Mouse (Mus musculus): ENCODE measurements around the gene Cntnap1. TPM values are rescaled to one million over a fixed set of nuclear protein-coding genes. Genes with fewer than 3 reads are reported as not detected.

Cntnap1 gene
- polyA plus RNA-seq, 1 experiment from 2014 or later = 2.2 TPM

- WGBS = 15% methylated on average over 7 of the region's 7 CpGs
- Histone ChIP-seq H3K4me1 (ENCODE audit: insufficient read depth, low read length) (no peaks in the 10 kb centered on the region), H3K36me3 (ENCODE audit: insufficient read depth, low read length) (peaks cover 76% of the 10 kb centered on the region)
These were observed 30.7 kb downstream of the Cntnap1 start for GRCm38 (mm10) chr11:101200986-101201385.

GRCm38 (mm10) chr11:101211970-101212369, 41.6 kb downstream of the Cntnap1 start:
- Histone ChIP-seq H3K9me3 (ENCODE audit: low read length) (no peaks in the 10 kb centered on the region), H3K4me2 (replicated peaks; ENCODE audit: low read depth, low read length) (no peak overlapping the region), H3K4me3 (ENCODE audit: low read length) (no peak overlapping the region), H3K27me3 (ENCODE audit: insufficient read depth, low read length) (no peaks in the 10 kb centered on the region), H3K27ac (ENCODE audit: low read length) (no peak overlapping the region), H3K4me1 (ENCODE audit: insufficient read depth, low read length) (no peaks in the 10 kb centered on the region), H3K36me3 (ENCODE audit: insufficient read depth, low read length) (peaks cover 68% of the 10 kb centered on the region), H3K9ac (replicated peaks; ENCODE audit: low read length) (no peak overlapping the region)
- ATAC-seq (ENCODE audit: low FRiP score, low TSS enrichment) = peak; percentile 82
- WGBS = 25% methylated on average over 3 of the region's 3 CpGs

More at GRCm38 (mm10) chr11:101200986-101201385, 30.7 kb downstream of the Cntnap1 start:
- Histone ChIP-seq H3K9ac (replicated peaks; ENCODE audit: low read length) (no peak overlapping the region), H3K4me2 (replicated peaks; ENCODE audit: low read depth, low read length) (no peak overlapping the region), H3K27ac (ENCODE audit: low read length) (no peak overlapping the region), H3K4me3 (ENCODE audit: low read length) (no peak overlapping the region), H3K27me3 (ENCODE audit: insufficient read depth, low read length) (no peaks in the 10 kb centered on the region), H3K9me3 (ENCODE audit: low read length) (no peaks in the 10 kb centered on the region)
- ATAC-seq (ENCODE audit: low FRiP score, low TSS enrichment) = no peak

DNA sequence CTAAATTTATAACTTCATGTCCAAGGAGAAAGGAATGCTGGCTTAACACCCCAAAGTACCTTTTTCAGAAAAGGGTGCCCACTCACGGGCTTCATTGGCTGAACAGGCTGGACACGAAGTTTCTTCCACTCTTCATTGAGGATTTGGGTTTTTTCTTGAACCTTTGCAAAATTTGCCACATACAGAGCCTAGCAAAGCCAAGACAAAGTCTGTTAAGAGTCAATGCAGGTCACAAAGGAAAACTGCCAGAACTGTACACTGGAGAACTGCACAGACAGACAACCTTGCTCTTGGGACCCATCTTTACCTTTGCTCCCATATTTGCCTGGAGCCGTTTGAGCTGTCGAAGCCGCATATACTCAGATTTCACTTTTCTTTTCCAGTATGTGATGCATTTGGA, 46.6 kb downstream of the Cntnap1 start:
- no peak overlapping the region for H3K27ac ChIP-seq (ENCODE audit: low read length)
- no peaks in the 10 kb centered on the region for H3K9me3 ChIP-seq (ENCODE audit: low read length)
- H3K4me2 ChIP-seq (replicated peaks; ENCODE audit: low read depth, low read length) = no peak overlapping the region
- 94% methylated on average over 5 of the region's 5 CpGs for WGBS
- ATAC-seq (ENCODE audit: low FRiP score, low TSS enrichment) = no peak
- H3K27me3 ChIP-seq (ENCODE audit: insufficient read depth, low read length) = no peaks in the 10 kb centered on the region
- peaks cover 38% of the 10 kb centered on the region for H3K36me3 ChIP-seq (ENCODE audit: insufficient read depth, low read length)
- no peak overlapping the region for H3K4me3 ChIP-seq (ENCODE audit: low read length)
- peaks cover 26% of the 10 kb centered on the region for H3K4me1 ChIP-seq (ENCODE audit: insufficient read depth, low read length)
- H3K9ac ChIP-seq (replicated peaks; ENCODE audit: low read length) = no peak overlapping the region

- WGBS = 43% methylated on average over 10 of the region's 10 CpGs
- ATAC-seq (ENCODE audit: low FRiP score, low TSS enrichment) = no peak
- Histone ChIP-seq H3K27me3 (ENCODE audit: insufficient read depth, low read length) (no peaks in the 10 kb centered on the region), H3K4me1 (ENCODE audit: insufficient read depth, low read length) (peaks cover 26% of the 10 kb centered on the region), H3K9ac (replicated peaks; ENCODE audit: low read length) (no peak overlapping the region; the same call in 1 of the 2 replicates), H3K27ac (ENCODE audit: low read length) (peak overlapping the region; percentile 79), H3K36me3 (ENCODE audit: insufficient read depth, low read length) (peaks cover 28% of the 10 kb centered on the region), H3K9me3 (ENCODE audit: low read length) (no peaks in the 10 kb centered on the region), H3K4me3 (ENCODE audit: low read length) (no peak overlapping the region), H3K4me2 (replicated peaks; ENCODE audit: low read depth, low read length) (peak overlapping the region; percentile 26)
These were observed 48.2 kb downstream of the Cntnap1 start for GRCm38 (mm10) chr11:101218436-101219055.

DNA sequence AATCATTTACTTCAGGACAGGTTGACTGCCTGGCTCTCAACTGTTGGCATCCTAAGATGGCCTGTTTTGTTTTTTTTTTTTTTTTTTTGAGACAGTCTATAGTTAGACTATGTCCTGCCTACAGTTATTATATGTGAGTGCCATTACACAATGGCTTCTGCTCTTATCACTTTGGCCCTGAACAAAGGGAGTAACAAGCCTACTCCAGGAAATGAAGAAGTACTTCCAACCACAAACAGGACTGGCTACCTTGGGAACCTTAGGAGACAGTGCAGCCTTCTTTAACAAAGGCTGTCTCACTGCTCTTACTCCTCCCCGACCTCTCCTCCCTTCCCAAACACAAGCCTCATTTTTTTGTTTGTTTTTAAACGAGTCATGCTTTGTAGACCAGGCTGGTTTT, 50.5 kb downstream of the Cntnap1 start:
- H3K27ac ChIP-seq (ENCODE audit: low read length) = peak overlapping the region; percentile 93
- ATAC-seq (ENCODE audit: low FRiP score, low TSS enrichment) = no peak
- WGBS = 8% methylated on average over 2 of the region's 2 CpGs
- peaks cover 41% of the 10 kb centered on the region for H3K4me1 ChIP-seq (ENCODE audit: insufficient read depth, low read length)
- H3K9me3 ChIP-seq (ENCODE audit: low read length) = no peaks in the 10 kb centered on the region
- no peaks in the 10 kb centered on the region for H3K27me3 ChIP-seq (ENCODE audit: insufficient read depth, low read length)
- H3K36me3 ChIP-seq (ENCODE audit: insufficient read depth, low read length) = peaks cover 10% of the 10 kb centered on the region; the same call in 1 of the 2 replicates
- no peak overlapping the region for H3K4me3 ChIP-seq (ENCODE audit: low read length)
- no peak overlapping the region for H3K9ac ChIP-seq (replicated peaks; ENCODE audit: low read length)
- peak overlapping the region; percentile 5; the same call in 1 of the 2 replicates for H3K4me2 ChIP-seq (replicated peaks; ENCODE audit: low read depth, low read length)

DNA sequence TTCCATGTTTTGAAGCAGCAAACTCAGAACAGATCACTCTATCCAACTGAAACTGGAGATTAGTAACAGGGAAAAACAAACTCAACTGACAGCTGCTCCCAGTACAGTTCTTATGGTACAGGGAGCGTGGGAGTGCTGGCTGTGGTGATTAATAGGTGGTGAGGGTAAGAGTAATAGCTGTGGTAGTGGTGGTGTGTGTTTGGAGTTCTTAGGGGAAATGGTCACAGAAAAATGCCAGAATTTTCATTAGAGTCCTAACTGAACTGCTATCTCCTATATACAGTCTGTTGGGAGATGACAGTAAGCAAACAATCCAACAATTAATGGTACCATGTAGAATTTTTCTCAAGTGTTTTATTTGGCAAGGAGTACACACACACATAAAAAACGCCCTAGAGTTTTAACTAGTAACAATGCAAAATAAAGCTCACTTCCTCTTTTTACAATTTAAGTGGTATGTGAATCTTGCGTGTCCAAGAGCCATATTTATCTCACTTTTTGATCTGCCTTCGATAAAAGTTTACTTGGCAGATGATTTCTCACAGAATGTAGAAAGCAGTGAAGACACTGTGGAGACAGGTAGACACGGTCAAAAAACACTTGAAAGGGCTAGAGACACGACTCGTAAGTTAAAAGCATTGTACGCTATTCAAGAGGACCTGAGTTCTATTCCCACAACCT, 51.1 kb downstream of the Cntnap1 start:
- 45% methylated on average over 8 of the region's 8 CpGs for WGBS
- H3K4me1 ChIP-seq (ENCODE audit: insufficient read depth, low read length) = peaks cover 41% of the 10 kb centered on the region
- peak; percentile 75 for ATAC-seq (ENCODE audit: low FRiP score, low TSS enrichment)

DNA sequence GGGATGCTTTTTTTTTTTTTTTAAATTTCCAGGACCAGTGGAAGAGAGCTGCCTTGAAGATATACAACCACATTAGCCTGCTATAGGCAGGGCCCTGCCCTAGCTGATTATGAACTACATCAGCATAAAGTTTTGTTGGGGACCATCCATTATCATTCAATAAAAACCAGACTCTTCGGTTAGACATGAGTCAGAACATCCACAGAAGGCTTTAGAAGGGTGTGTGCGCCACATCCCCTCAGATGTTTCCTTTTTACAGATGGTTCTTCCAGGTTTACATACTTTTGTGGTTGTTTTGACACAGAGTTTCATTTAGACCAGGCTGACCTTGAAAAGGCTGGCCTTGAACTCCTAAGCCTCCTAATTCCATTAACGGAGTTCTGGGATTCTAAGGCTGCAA, 54.0 kb downstream of the Cntnap1 start:
- no peaks in the 10 kb centered on the region for H3K36me3 ChIP-seq (ENCODE audit: insufficient read depth, low read length)
- H3K4me2 ChIP-seq (replicated peaks; ENCODE audit: low read depth, low read length) = no peak overlapping the region
- H3K27ac ChIP-seq (ENCODE audit: low read length) = peak overlapping the region; percentile 7; the same call in 1 of the 2 replicates
- no peak overlapping the region for H3K4me3 ChIP-seq (ENCODE audit: low read length)
- WGBS = 81% methylated on average over 3 of the region's 3 CpGs
- H3K4me1 ChIP-seq (ENCODE audit: insufficient read depth, low read length) = peaks cover 37% of the 10 kb centered on the region
- no peak overlapping the region for H3K9ac ChIP-seq (replicated peaks; ENCODE audit: low read length)
- H3K27me3 ChIP-seq (ENCODE audit: insufficient read depth, low read length) = no peaks in the 10 kb centered on the region
- H3K9me3 ChIP-seq (ENCODE audit: low read length) = no peaks in the 10 kb centered on the region
- no peak for ATAC-seq (ENCODE audit: low FRiP score, low TSS enrichment)

More for the DNA sequence above, 51.1 kb downstream of the Cntnap1 start:
- H3K4me3 ChIP-seq (ENCODE audit: low read length) = no peak overlapping the region
- H3K27me3 ChIP-seq (ENCODE audit: insufficient read depth, low read length) = no peaks in the 10 kb centered on the region
- H3K36me3 ChIP-seq (ENCODE audit: insufficient read depth, low read length) = peaks cover 5% of the 10 kb centered on the region; the same call in 1 of the 2 replicates
- H3K9ac ChIP-seq (replicated peaks; ENCODE audit: low read length) = no peak overlapping the region
- peak overlapping the region; percentile 5; the same call in 1 of the 2 replicates for H3K4me2 ChIP-seq (replicated peaks; ENCODE audit: low read depth, low read length)
- no peaks in the 10 kb centered on the region for H3K9me3 ChIP-seq (ENCODE audit: low read length)
- H3K27ac ChIP-seq (ENCODE audit: low read length) = peak overlapping the region; percentile 93

DNA sequence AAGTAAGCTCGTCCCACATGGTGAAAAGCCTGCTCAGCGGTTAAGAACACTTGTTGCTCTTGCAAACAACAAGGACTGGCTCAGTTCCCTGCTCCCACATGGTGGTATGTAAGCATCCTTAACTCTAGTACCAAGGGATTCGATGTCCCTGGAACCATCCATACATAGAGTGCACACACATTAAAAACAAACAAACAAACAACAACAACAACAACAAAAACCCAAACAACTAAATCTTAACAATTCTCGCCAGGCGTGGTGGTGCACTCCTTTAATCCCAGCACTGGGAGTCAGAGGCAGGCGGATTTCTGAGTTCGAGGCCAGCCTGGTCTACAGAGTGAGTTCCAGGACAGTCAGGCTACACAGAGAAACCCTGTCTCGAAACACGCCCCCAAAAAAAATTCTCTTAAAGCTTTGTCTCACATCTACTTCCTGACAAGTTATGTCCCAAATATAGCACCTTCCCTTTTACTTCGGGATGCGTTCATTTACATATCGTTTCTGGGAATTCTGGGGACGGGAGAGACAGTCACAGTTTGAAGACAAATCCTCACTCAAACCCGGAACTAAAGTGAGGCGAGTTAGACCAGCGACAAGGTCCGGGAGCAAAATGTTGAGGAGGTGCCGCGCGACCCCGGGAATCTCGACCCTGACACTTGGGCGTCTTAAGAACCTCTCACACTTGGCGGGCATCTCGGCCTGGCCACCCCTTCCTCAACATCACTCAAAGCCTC, 55.2 kb downstream of the Cntnap1 start:
- peak overlapping the region; percentile 82 for H3K27ac ChIP-seq (ENCODE audit: low read length)
- H3K9ac ChIP-seq (replicated peaks; ENCODE audit: low read length) = peak overlapping the region; percentile 81
- peaks cover 43% of the 10 kb centered on the region for H3K4me1 ChIP-seq (ENCODE audit: insufficient read depth, low read length)
- peak overlapping the region; percentile 74 for H3K4me3 ChIP-seq (ENCODE audit: low read length)
- peak overlapping the region; percentile 75 for H3K4me2 ChIP-seq (replicated peaks; ENCODE audit: low read depth, low read length)
- H3K9me3 ChIP-seq (ENCODE audit: low read length) = no peaks in the 10 kb centered on the region
- no peak for ATAC-seq (ENCODE audit: low FRiP score, low TSS enrichment)
- H3K27me3 ChIP-seq (ENCODE audit: insufficient read depth, low read length) = no peaks in the 10 kb centered on the region
- 15% methylated on average over 25 of the region's 25 CpGs for WGBS
- no peaks in the 10 kb centered on the region for H3K36me3 ChIP-seq (ENCODE audit: insufficient read depth, low read length)

DNA sequence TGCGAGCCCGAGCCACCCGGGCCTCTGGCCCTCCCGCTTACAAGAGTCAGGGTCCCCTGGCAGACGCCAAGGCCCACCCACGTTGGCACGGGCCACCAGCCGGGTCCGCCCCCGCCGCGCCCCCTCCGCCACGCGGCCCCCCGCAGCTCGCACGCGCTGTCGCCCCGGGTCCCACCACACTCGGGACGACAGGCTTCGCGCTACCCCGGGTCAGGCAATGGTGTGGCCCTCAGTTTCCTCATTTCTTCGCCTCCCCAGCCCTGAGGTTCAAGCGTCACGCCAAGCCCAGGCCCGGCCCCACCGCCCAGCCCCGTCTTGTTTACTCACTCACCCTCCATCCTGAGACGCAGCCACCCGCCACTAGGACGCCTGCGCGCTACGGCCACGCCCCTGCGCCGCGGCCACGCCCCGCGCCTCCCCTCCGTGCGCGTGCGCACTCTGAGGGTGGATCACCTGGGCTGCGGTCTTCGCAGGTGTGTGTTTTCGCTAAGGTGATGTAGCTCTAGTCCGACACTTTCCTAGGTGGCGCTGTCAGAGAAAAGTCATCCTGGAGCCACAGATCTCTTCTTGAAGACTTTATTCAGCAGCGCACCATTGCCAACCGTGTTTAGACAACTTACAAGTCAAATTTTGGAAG, 55.9 kb downstream of the Cntnap1 start, which contains the start of gene Ezh1:
Gene Ezh1, minus strand, starts transcription at position 399 of the 637 bp plus-strand sequence.
- 1% methylated on average over 47 of the region's 56 CpGs for WGBS
- H3K4me1 ChIP-seq (ENCODE audit: insufficient read depth, low read length) = peaks cover 43% of the 10 kb centered on the region
- H3K9me3 ChIP-seq (ENCODE audit: low read length) = no peaks in the 10 kb centered on the region
- no peaks in the 10 kb centered on the region for H3K27me3 ChIP-seq (ENCODE audit: insufficient read depth, low read length)
- H3K27ac ChIP-seq (ENCODE audit: low read length) = peak within 1 kb of the TSS; percentile 82
- peak within 1 kb of the TSS; percentile 81 for H3K9ac ChIP-seq (replicated peaks; ENCODE audit: low read length)
- no peaks in the 10 kb centered on the region for H3K36me3 ChIP-seq (ENCODE audit: insufficient read depth, low read length)
- peak within 1 kb of the TSS; percentile 74 for H3K4me3 ChIP-seq (ENCODE audit: low read length)
- H3K4me2 ChIP-seq (replicated peaks; ENCODE audit: low read depth, low read length) = peak within 1 kb of the TSS; percentile 75
- ATAC-seq (ENCODE audit: low FRiP score, low TSS enrichment) = peak; percentile 91

Data from kidney, embryonic 16.5 days (tissue).